Mouse (Mus musculus) ovary, adult 18-20 months (tissue): ENCODE measurements around the gene Eif4h.

Experiments
- DNase-seq: peaks from one replicate; pipeline ENCODE4 v3.0.0; 2022; ENCODE audit warnings: low spot score, mixed read lengths

Gene Eif4h

GRCm38 (mm10) chr5:134607121-134607520 is 32.2 kb downstream of the Eif4h start:
- no peak for DNase-seq

- DNase-seq, result no peak
Observed at GRCm38 (mm10) chr5:134606314-134606713, 33.0 kb downstream of the Eif4h start.

- no peak for DNase-seq
Observed at GRCm38 (mm10) chr5:134604376-134604775, 34.9 kb downstream of the Eif4h start.

- DNase-seq, result no peak
Observed at GRCm38 (mm10) chr5:134597711-134598110, 41.6 kb downstream of the Eif4h start.

- DNase-seq, result no peak
Observed at GRCm38 (mm10) chr5:134593093-134593492, 46.2 kb downstream of the Eif4h start.

- no peak for DNase-seq
Observed at GRCm38 (mm10) chr5:134592026-134592581, 47.2 kb downstream of the Eif4h start.

GRCm38 (mm10) chr5:134589900-134590299 is 49.4 kb downstream of the Eif4h start:
- DNase-seq, result no peak

- no peak for DNase-seq
Observed at GRCm38 (mm10) chr5:134584798-134585197, 54.5 kb downstream of the Eif4h start.

GRCm38 (mm10) chr5:134583884-134584213 is 55.4 kb downstream of the Eif4h start:
- no peak for DNase-seq

- DNase-seq, result no peak
Observed at GRCm38 (mm10) chr5:134583006-134583883, 56.0 kb downstream of the Eif4h start.

GRCm38 (mm10) chr5:134582221-134582907 is 56.9 kb downstream of the Eif4h start:
- DNase-seq, result peak; percentile 91

- no peak for DNase-seq
Observed at GRCm38 (mm10) chr5:134581146-134581545, 58.1 kb downstream of the Eif4h start, which contains the start of gene Rfc2. TSS of gene Rfc2 (plus strand) at chr5:134581366.

- no peak for DNase-seq
Observed at GRCm38 (mm10) chr5:134579135-134579534, 60.2 kb downstream of the Eif4h start.

GRCm38 (mm10) chr5:134577534-134577933 is 61.8 kb downstream of the Eif4h start:
- DNase-seq, result no peak

- no peak for DNase-seq
Observed at GRCm38 (mm10) chr5:134576517-134577220, 62.6 kb downstream of the Eif4h start.

- no peak for DNase-seq
Observed at GRCm38 (mm10) chr5:134575833-134576232, 63.5 kb downstream of the Eif4h start.

- DNase-seq, result no peak
Observed at GRCm38 (mm10) chr5:134572508-134573214, 66.6 kb downstream of the Eif4h start.

- no peak for DNase-seq
Observed at GRCm38 (mm10) chr5:134571730-134572507, 67.4 kb downstream of the Eif4h start.
